Mouse (Mus musculus) spleen, adult 2 months (tissue): ENCODE results near the gene Arid1b.
"Not testable (repeated sequence)": the region's sequence is repeated elsewhere in the genome, so short reads cannot be mapped to it uniquely, and the experiment has no call there.

Source experiments
- CTCF ChIP-seq: fragments of 200-500 bp; IDR thresholded peaks from 2 replicates; pipeline ENCODE4 v1.5.1; 2011; ENCODE audit warnings: mild to moderate bottlenecking, inconsistent platforms; ENCODE audit not compliant: insufficient read depth, insufficient read length, insufficient replicate concordance; ENCODE audit errors: extremely low read depth
- POLR2A ChIP-seq: fragments of 200-500 bp; IDR thresholded peaks from 2 replicates; pipeline ENCODE4 v1.6.1; 2011; ENCODE audit warnings: low read depth, low read length, inconsistent platforms

GRCm38 (mm10) chr17:5088241-5088640, 94.1 kb downstream of the Arid1b start:
- not testable (repeated sequence) for TF ChIP-seq CTCF, POLR2A
